12 mouse cellular contexts compared by ENCODE assay signal in genomic region chr7:16729563-16729962, GRCm38 (mm10). TPM values are rescaled to one million over a fixed set of nuclear protein-coding genes. Genes with fewer than 3 reads are reported as not detected.
DNase-seq lines count a peak whose midpoint lies in the region; ATAC-seq and TF ChIP-seq lines count a peak whose summit lies in the region.
"Not testable (repeated sequence)": the region's sequence is repeated elsewhere in the genome, so short reads cannot be mapped to it uniquely, and the experiment has no call there.
"Had no signal": no experiment of that assay in that cellular context is flagged by ENCODE, and none has a peak within 500 bp of the region (broad histone marks: within the 10 kb centered on the region; RNA-seq: fewer than 3 reads in every experiment).

No protein-coding gene starts in this region.

- peak overlapping the region; percentile 46 for H3K4me2 ChIP-seq in embryonic facial prominence, embryonic 13.5 days
- peak overlapping the region; percentile 46 for H3K4me2 ChIP-seq in heart, embryonic 12.5 days
- H3K4me2 ChIP-seq in intestine, embryonic 15.5 days (replicated peaks) = peak overlapping the region; percentile 51
- peak overlapping the region; percentile 39 for H3K4me2 ChIP-seq in lung, embryonic 15.5 days
- H3K4me2 ChIP-seq in midbrain, postnatal 0 days (ENCODE audit: low read depth, low read length, poor library complexity, severe bottlenecking) = not testable (repeated sequence)

- H3K4me1 ChIP-seq in embryonic facial prominence, embryonic 13.5 days = peaks cover 12% of the 10 kb centered on the region
- H3K4me1 ChIP-seq in heart, embryonic 12.5 days (replicated peaks) = peaks cover 17% of the 10 kb centered on the region
- H3K4me1 ChIP-seq in intestine, embryonic 15.5 days (replicated peaks) = peaks cover 12% of the 10 kb centered on the region; the same call in 1 of the 2 replicates
- peaks cover 21% of the 10 kb centered on the region for H3K4me1 ChIP-seq in limb, embryonic 10.5 days
- H3K4me1 ChIP-seq in lung, embryonic 15.5 days; midbrain, postnatal 0 days (ENCODE audit: insufficient read depth, low read length): not testable (repeated sequence)

- 1% methylated on average over 7 of the region's 7 CpGs for WGBS in embryonic facial prominence, embryonic 13.5 days
- 4% methylated on average over 7 of the region's 7 CpGs for WGBS in heart, embryonic 12.5 days
- 2% methylated on average over 7 of the region's 7 CpGs for WGBS in intestine, embryonic 15.5 days
- WGBS in limb, embryonic 10.5 days = 5% methylated on average over 7 of the region's 7 CpGs
- 0% methylated on average over 7 of the region's 7 CpGs for WGBS in lung, embryonic 15.5 days
- WGBS in midbrain, postnatal 0 days = 8% methylated on average over 7 of the region's 7 CpGs

- DNase-seq in ZHBTc4 (ENCODE audit: low read depth, low spot score) = peak; percentile 67
- peak; percentile 65 for DNase-seq in limb, embryonic 10.5 days (ENCODE audit: low spot score)
- peak; percentile 34 for DNase-seq in midbrain, postnatal 0 days (ENCODE audit: low spot score)
- DNase-seq in urinary bladder, postnatal 14 days (ENCODE audit: low spot score) = peak; percentile 31

- H3K9me3 ChIP-seq in embryonic facial prominence, embryonic 13.5 days; heart, embryonic 12.5 days (replicated peaks); intestine, embryonic 15.5 days; limb, embryonic 10.5 days (replicated peaks); lung, embryonic 15.5 days; midbrain, postnatal 0 days (ENCODE audit: low read length): not testable (repeated sequence)

- TF ChIP-seq CTCF in midbrain, postnatal 0 days (IDR thresholded peaks at IDR 0.05) = not testable (repeated sequence)

- 0 out of 2 replicates have a peak overlapping the region, but pooled peaks have one; percentile 46 for H3K9ac ChIP-seq in embryonic facial prominence, embryonic 13.5 days
- 0 out of 2 replicates have a peak overlapping the region, but pooled peaks have one; percentile 19 for H3K9ac ChIP-seq in heart, embryonic 12.5 days
- H3K9ac ChIP-seq in intestine, embryonic 15.5 days = peak overlapping the region; percentile 13; the same call in 1 of the 2 replicates
- not testable (repeated sequence) for H3K9ac ChIP-seq in lung, embryonic 15.5 days; midbrain, postnatal 0 days (replicated peaks; ENCODE audit: low read length, poor library complexity, severe bottlenecking)

- H3K36me3 ChIP-seq in embryonic facial prominence, embryonic 13.5 days; heart, embryonic 12.5 days; intestine, embryonic 15.5 days; limb, embryonic 10.5 days; lung, embryonic 15.5 days; midbrain, postnatal 0 days (ENCODE audit: insufficient read depth, low read length): not testable (repeated sequence)

- H3K27me3 ChIP-seq in embryonic facial prominence, embryonic 13.5 days; heart, embryonic 12.5 days (replicated peaks); intestine, embryonic 15.5 days (replicated peaks); limb, embryonic 10.5 days (ENCODE audit: low read depth, poor library complexity, severe bottlenecking); lung, embryonic 15.5 days; midbrain, postnatal 0 days (ENCODE audit: insufficient read depth, low read length): not testable (repeated sequence)

- ATAC-seq in embryonic facial prominence, embryonic 13.5 days (ENCODE audit: insufficient number of reproducible peaks, insufficient read depth, low FRiP score, low TSS enrichment, low read depth); midbrain, postnatal 0 days (ENCODE audit: low FRiP score): not testable (repeated sequence)
- peak; percentile 28; the same call in 1 of the 2 replicates for ATAC-seq in heart, embryonic 12.5 days (ENCODE audit: insufficient number of reproducible peaks, low FRiP score)
- peak; percentile 59 for ATAC-seq in intestine, embryonic 15.5 days
- ATAC-seq in lung, embryonic 15.5 days (ENCODE audit: borderline replicate concordance, extremely low read depth, low FRiP score, low TSS enrichment) = peak; percentile 58

- not testable (repeated sequence) for H3K27ac ChIP-seq in embryonic facial prominence, embryonic 13.5 days; heart, embryonic 12.5 days (ENCODE audit: poor library complexity, severe bottlenecking); intestine, embryonic 15.5 days; lung, embryonic 15.5 days
- H3K27ac ChIP-seq in limb, embryonic 10.5 days = peak overlapping the region; percentile 85
- H3K27ac ChIP-seq in midbrain, postnatal 0 days (ENCODE audit: low read depth, low read length) = peak overlapping the region; percentile 13; the same call in 1 of the 2 replicates

- 0 out of 2 replicates have a peak overlapping the region, but pooled peaks have one; percentile 6 for H3K4me3 ChIP-seq in embryonic facial prominence, embryonic 13.5 days
- 0 out of 2 replicates have a peak overlapping the region, but pooled peaks have one; percentile 6 for H3K4me3 ChIP-seq in heart, embryonic 12.5 days
- 0 out of 2 replicates have a peak overlapping the region, but pooled peaks have one; percentile 3 for H3K4me3 ChIP-seq in intestine, embryonic 15.5 days (replicated peaks)
- peak overlapping the region; percentile 33 for H3K4me3 ChIP-seq in limb, embryonic 10.5 days
- peak overlapping the region; percentile 4; the same call in 1 of the 2 replicates for H3K4me3 ChIP-seq in lung, embryonic 15.5 days
- H3K4me3 ChIP-seq in midbrain, postnatal 0 days (ENCODE audit: low read depth, low read length) = 0 out of 2 replicates have a peak overlapping the region, but pooled peaks have one; percentile 14

RNA-seq across cellular contexts. Expression of gene Ceacam9, which starts 7.8 kb away (rescaled TPM):
- not detected in 2 replicates for polyA plus RNA-seq in embryonic facial prominence, embryonic 13.5 days (2015; fragmentation: Nextera tagmentation; extraction: Ambion mirVana)
- polyA plus RNA-seq in heart, embryonic 12.5 days (2016; fragmentation: Nextera tagmentation; extraction: Ambion mirVana) = not detected in 2 replicates
- polyA plus RNA-seq in intestine, embryonic 15.5 days (2015; fragmentation: Nextera tagmentation; extraction: Ambion mirVana) = not detected in 2 replicates
- not detected in 2 replicates for polyA plus RNA-seq in limb, embryonic 10.5 days (2016; fragmentation: Nextera tagmentation; extraction: Ambion mirVana)
- not detected in 2 replicates for polyA plus RNA-seq in lung, embryonic 15.5 days (2015; fragmentation: Nextera tagmentation; extraction: Ambion mirVana)
- total RNA-seq in midbrain, postnatal 0 days (2014; rRNA removed) = not detected in 2 replicates
- 0.21 and 0.39 TPM in 2 replicates for polyA plus RNA-seq in midbrain, postnatal 0 days (2015; fragmentation: Nextera tagmentation; extraction: Ambion mirVana)
- total RNA-seq: gastrocnemius, postnatal 14 days; layer of hippocampus, adult 18-20 months had no signal
- polyA plus RNA-seq: urinary bladder, adult 2 months had no signal

RNA-seq across cellular contexts. Expression of gene Ap2s1, which starts 8.6 kb away (rescaled TPM):
- polyA plus RNA-seq in embryonic facial prominence, embryonic 13.5 days (2015; fragmentation: Nextera tagmentation; extraction: Ambion mirVana) = 272 and 278 TPM in 2 replicates
- 208 and 210 TPM in 2 replicates for polyA plus RNA-seq in heart, embryonic 12.5 days (2016; fragmentation: Nextera tagmentation; extraction: Ambion mirVana)
- polyA plus RNA-seq in intestine, embryonic 15.5 days (2015; fragmentation: Nextera tagmentation; extraction: Ambion mirVana) = 248 and 256 TPM in 2 replicates
- 250 and 252 TPM in 2 replicates for polyA plus RNA-seq in limb, embryonic 10.5 days (2016; fragmentation: Nextera tagmentation; extraction: Ambion mirVana)
- 280 and 291 TPM in 2 replicates for polyA plus RNA-seq in lung, embryonic 15.5 days (2015; fragmentation: Nextera tagmentation; extraction: Ambion mirVana)
- total RNA-seq in midbrain, postnatal 0 days (2014; rRNA removed) = 516 and 573 TPM in 2 replicates
- 556 and 589 TPM in 2 replicates for polyA plus RNA-seq in midbrain, postnatal 0 days (2015; fragmentation: Nextera tagmentation; extraction: Ambion mirVana)

RNA-seq across cellular contexts. Expression of gene Slc1a5, which starts 51.6 kb away (rescaled TPM):
- 28.2 and 29.1 TPM in 2 replicates for polyA plus RNA-seq in embryonic facial prominence, embryonic 13.5 days (2015; fragmentation: Nextera tagmentation; extraction: Ambion mirVana)
- polyA plus RNA-seq in heart, embryonic 12.5 days (2016; fragmentation: Nextera tagmentation; extraction: Ambion mirVana) = 50.8 and 52.0 TPM in 2 replicates
- 61.8 and 64.0 TPM in 2 replicates for polyA plus RNA-seq in intestine, embryonic 15.5 days (2015; fragmentation: Nextera tagmentation; extraction: Ambion mirVana)
- polyA plus RNA-seq in limb, embryonic 10.5 days (2016; fragmentation: Nextera tagmentation; extraction: Ambion mirVana) = 48.3 and 48.7 TPM in 2 replicates
- polyA plus RNA-seq in lung, embryonic 15.5 days (2015; fragmentation: Nextera tagmentation; extraction: Ambion mirVana) = 53.7 and 54.5 TPM in 2 replicates
- total RNA-seq in midbrain, postnatal 0 days (2014; rRNA removed) = 15.2 and 20.1 TPM in 2 replicates
- 8.9 and 9.2 TPM in 2 replicates for polyA plus RNA-seq in midbrain, postnatal 0 days (2015; fragmentation: Nextera tagmentation; extraction: Ambion mirVana)

RNA-seq across cellular contexts. Expression of gene Ceacam15, which starts 54.1 kb away (rescaled TPM):
- polyA plus RNA-seq in embryonic facial prominence, embryonic 13.5 days (2015; fragmentation: Nextera tagmentation; extraction: Ambion mirVana) = not detected in 2 replicates
- 0.45 TPM in 2 replicates for polyA plus RNA-seq in heart, embryonic 12.5 days (2016; fragmentation: Nextera tagmentation; extraction: Ambion mirVana)
- not detected in 2 replicates for polyA plus RNA-seq in intestine, embryonic 15.5 days (2015; fragmentation: Nextera tagmentation; extraction: Ambion mirVana)
- not detected in 2 replicates for polyA plus RNA-seq in limb, embryonic 10.5 days (2016; fragmentation: Nextera tagmentation; extraction: Ambion mirVana)
- polyA plus RNA-seq in lung, embryonic 15.5 days (2015; fragmentation: Nextera tagmentation; extraction: Ambion mirVana) = not detected in 2 replicates
- not detected in 2 replicates for total RNA-seq in midbrain, postnatal 0 days (2014; rRNA removed)
- not detected in 2 replicates for polyA plus RNA-seq in midbrain, postnatal 0 days (2015; fragmentation: Nextera tagmentation; extraction: Ambion mirVana)
- total RNA-seq: gastrocnemius, postnatal 14 days; layer of hippocampus, adult 18-20 months; left cerebral cortex, postnatal 36 days had no signal
- polyA plus RNA-seq: urinary bladder, adult 2 months had no signal
